Mouse (Mus musculus): ENCODE results near the gene Prm2. TPM values are rescaled to one million over a fixed set of nuclear protein-coding genes. Genes with fewer than 3 reads are reported as not detected.

Gene Prm2
- total RNA-seq, 1 experiment from 2014 or later: not detected

DNA sequence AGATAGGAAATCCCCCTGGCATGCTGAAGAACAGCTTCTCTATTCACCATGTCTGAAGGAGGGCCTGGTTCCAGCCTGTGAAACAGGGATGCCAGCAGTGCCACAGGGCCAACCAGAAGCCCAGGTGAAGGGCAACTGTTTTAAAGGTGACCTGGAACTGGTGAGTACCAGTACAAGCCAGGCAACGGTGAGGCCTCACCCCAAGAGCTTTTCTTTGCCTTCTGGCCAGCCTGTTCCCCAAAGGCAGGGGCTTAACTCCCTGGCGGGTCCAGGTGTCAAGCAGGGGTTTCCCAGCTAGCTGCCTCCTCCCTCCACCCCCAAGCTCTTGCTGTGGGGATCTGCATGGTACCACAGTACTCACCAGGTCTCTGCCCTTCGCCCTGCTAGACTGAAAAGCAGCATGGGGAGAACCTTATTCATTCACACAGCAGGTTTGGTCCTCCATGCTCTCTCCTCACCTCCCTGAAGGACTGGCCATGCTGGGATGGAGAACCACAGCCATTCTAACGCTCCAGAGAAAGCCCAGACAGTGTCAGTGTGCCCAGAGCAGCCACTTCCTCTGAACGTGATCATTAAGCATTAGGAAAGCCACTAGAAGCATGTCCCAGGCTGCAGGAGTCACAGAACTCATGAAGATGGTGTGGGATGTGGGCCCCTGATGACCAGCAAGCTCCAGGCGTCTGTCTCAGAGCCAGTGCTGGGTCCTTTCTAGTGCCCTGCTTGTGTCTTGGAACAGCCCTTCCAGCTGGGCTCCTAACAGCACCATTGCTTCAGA is 13.4 kb downstream of the Prm2 start:
- no peak for ATAC-seq (ENCODE audit: extremely low read depth, insufficient number of reproducible peaks, low FRiP score, poor library complexity, severe bottlenecking)

DNA sequence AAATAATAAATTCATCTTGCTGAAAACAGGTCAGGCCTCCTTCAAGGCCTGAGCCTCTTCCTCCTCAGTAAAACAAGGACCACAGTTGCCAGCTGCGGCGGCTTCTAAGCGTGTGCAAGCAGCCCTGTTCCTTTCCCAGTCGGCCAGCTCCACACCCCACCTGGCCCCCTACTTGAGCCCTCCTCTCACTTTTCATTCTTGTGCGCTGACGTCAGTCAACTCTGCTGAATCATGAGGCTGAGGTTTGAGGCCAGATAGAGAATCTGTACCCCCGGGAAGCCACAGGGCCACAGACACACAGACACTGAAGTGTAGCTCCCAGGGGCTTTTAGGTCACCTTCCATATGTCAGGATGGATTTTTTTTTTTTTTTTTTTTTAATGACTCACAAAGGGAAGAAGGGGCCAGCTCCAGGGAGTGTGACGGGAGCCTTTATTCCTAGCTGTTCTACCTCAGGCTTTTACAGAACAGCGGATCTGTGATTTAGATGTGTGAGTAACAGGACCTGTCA is 14.0 kb downstream of the Prm2 start:
- no peak for ATAC-seq (ENCODE audit: extremely low read depth, insufficient number of reproducible peaks, low FRiP score, poor library complexity, severe bottlenecking)

DNA sequence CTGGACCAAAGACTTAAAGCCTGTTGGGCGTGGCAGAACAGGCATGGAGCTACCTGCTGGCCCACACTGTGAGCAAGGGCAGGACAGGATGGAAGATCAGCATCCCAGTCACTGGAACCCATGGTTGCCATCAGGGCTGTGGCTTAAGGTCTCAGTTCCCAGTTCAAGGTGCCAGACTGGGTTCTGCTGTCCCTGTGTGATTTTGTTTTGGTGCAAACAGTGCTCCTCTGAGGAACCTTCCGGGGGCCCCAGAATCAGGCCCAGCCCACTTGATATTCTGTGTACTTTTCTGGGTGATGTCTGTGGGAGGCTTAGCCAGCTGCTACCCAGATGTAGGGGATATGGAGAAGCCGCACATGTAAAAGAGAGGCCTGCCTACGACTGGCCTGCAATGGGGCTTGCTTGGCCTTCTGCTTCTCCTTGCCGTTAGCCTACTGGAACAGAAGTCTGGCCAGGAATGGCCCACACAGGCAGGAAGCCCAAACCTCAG is 15.3 kb downstream of the Prm2 start:
- ATAC-seq (ENCODE audit: extremely low read depth, insufficient number of reproducible peaks, low FRiP score, poor library complexity, severe bottlenecking): no peak

DNA sequence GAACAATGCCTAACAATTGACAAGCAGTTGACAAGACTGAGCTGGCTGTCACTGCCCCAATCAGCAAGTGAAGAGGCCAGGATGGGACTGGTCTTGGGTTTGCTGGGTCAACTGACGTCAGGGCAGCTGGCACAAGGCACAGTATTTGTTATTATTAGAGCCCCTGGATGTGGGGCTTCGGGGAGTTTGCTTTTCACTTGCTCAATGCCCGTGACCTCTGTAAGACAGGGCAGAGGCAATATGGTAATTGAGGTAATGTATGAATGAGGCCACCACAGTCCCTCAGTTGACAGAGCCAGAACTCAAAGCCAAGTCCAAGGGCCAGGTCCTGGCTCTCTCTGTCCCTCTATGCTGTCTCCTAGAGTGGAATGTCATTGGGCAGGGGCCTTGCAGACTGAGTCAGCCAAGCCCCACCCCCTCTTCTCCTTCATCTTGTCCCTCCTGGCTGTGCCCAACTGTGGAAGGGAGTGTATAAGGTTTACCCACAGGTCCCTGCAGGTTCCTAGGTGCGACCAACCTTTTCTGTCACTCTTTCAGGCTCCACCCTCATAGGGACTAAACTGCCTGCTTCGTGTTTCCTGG is 18.3 kb downstream of the Prm2 start:
- no peak for ATAC-seq (ENCODE audit: extremely low read depth, insufficient number of reproducible peaks, low FRiP score, poor library complexity, severe bottlenecking)

DNA sequence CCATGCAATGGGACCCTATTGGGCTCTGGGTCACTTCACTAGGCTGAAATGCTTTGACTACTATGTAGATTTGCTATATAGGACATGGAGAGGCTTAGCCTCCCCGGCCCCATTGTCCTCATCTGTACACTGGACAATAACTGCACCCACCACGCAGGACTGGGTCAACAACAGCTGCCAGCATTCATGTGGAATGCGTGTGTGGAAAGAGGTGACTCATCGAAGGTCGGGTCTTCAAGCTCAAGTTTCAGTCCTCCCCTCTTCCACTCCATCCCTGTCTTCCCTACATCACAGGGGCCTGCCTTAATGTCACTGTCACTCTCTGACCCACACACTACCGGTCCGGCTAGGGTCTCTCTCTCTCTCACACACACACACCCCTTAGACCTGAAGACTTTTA is 19.6 kb downstream of the Prm2 start:
- no peak for ATAC-seq (ENCODE audit: extremely low read depth, insufficient number of reproducible peaks, low FRiP score, poor library complexity, severe bottlenecking)

DNA sequence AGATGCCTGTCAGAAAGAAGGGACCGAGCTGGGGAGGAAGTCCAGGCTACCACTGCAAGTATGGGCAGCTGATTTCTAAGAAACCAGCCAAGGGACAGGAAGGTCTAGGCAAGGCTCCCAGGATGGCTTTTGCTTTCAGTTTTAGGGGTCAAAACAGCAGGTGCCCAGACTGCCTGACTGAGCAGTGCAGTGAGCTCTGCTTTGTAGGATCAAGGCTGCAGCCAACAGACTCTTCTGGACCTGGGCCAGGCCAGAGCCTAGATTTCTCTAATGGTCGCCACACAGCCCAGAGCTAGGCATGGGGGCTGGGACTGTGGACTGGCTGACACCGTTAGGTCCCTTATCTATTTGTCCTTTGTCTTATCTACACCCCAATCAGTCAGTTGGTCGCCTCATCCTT is 21.2 kb downstream of the Prm2 start:
- ATAC-seq (ENCODE audit: extremely low read depth, insufficient number of reproducible peaks, low FRiP score, poor library complexity, severe bottlenecking): no peak

DNA sequence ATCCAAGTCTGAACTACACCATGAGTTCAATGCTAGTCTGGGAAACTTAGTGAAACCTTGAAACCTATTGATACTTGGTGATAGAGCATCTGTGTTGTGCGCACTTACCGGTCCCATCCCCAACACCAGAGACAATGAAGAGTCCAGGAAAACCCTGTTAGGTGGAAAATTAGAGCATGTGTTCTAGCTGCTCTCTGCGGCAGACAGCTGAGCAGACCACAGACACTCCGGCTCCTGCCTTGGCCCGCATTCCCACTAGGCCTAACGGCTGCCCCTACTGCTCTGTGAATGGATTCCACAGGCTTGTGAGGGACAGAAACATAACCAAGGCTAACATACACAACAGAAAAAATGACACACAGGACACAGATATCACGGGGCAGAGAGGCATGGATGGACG is 22.4 kb downstream of the Prm2 start:
- ATAC-seq (ENCODE audit: extremely low read depth, insufficient number of reproducible peaks, low FRiP score, poor library complexity, severe bottlenecking): no peak

DNA sequence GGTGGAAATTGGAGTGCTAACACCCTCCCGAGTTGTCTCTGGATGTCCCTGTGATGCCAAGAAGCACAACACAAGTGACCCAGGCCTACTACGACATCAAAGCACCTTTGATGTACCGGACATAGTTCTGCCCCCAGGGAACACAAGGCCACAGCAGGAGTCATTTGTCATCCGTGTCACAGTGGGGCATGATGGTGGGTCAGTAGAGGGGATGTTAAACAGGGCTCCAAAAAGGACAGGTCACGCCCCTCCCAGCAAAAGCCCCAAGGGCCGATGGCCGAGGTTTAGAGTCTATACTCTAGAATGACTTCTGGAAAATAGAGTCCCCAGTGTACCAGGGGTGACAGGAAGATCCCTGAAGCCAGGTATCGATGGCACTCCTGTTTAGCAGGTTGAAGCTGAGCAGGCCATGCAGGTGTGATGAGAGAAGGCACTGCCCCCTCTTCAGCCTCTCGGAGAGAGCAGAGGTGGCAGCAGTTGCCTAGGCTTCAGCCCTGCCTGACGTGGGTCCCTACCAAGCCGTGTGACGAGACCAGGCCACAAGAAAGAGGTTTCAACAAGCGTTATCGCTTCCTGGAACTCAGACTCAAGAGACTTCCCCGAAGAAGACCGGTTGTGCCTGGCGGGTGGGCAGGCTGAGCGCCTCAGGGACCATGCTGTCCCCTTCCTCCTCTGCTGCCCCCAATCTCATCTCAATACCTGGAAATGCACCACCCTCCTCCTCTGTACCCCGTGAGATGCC is 24.0 kb downstream of the Prm2 start:
- ATAC-seq (ENCODE audit: extremely low read depth, insufficient number of reproducible peaks, low FRiP score, poor library complexity, severe bottlenecking): peak; percentile 44; the same call in 1 of the 2 replicates

DNA sequence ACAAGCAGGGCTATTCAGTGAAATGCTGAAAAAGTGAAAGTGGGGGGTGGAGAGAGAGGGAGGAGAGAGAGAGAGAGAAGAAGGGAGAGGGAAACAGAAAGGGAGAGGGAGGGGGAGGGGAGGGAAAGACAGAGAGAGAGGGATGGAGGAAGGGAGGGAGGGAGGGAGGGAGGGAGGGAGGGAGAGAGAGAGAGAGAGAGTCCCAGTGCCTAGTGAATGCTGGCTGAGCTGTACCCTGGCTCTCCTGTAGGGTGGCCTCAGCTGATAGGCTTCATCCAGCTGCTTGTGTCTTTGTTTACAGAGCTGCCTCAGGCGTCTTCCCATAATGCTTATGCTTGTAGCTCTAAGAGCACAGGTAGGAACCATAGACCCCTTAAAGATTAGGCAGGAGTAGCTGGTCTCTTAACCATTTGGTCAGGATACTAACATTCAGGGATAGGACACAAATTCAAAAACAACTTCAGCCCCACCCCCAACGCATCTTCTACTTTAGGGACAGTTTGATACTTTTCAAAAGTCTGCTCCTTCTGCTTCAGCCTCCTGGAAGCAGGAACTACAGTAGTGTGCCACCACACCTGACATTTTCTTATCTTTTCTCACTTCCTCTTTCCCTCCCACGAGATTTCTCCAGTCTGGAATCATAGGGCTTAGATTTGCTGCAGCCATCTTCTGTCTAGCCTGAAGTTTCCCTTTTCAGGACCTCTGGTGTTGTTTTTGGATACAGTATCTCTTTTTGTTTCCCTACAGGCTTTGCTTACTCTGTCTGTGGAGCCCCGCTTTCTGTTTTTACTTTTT is 25.2 kb downstream of the Prm2 start:
- ATAC-seq (ENCODE audit: extremely low read depth, insufficient number of reproducible peaks, low FRiP score, poor library complexity, severe bottlenecking): no peak

DNA sequence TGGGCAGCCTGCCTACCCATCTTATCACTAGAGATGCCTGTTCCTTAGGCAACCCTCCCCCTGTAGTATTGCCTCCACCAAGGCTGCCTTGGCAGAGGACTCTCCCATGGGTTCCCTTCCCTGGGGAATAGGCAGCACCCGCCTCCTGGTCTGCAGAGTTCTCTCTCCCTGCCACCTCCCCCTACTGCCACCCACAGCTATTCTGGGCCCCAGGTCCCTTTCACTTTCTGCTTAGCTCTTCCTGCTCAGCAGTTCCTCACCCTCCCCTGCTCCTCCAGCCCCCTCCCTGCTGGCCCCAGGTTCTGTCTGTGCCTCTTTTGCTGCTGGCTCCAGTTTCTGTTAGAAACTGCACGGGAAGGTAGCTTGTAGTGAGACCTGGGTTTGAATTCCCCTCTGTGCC is 26.3 kb downstream of the Prm2 start:
- ATAC-seq (ENCODE audit: extremely low read depth, insufficient number of reproducible peaks, low FRiP score, poor library complexity, severe bottlenecking): peak; percentile 54

DNA sequence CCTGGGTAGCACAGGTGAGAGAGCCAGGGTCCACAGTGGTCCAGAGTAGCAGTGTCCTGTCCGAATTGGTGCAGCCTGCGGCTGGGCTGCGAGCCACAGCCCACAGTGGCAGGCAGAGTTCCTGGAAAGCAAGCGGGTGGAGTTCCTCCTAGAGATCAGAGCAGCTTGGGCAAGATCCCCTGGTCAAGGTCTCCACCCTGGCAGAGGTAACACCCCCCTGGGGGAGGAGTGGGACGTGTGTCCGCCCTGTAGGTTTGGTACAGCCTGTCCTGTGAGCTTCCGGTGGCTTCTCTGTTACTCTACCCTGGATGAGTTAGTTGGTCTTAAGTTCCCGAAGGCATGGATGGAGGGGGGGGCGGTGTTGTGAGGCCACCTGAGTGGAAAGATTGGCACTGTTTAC is 27.1 kb downstream of the Prm2 start:
- peak; percentile 31; the same call in 1 of the 2 replicates for ATAC-seq (ENCODE audit: extremely low read depth, insufficient number of reproducible peaks, low FRiP score, poor library complexity, severe bottlenecking)

DNA sequence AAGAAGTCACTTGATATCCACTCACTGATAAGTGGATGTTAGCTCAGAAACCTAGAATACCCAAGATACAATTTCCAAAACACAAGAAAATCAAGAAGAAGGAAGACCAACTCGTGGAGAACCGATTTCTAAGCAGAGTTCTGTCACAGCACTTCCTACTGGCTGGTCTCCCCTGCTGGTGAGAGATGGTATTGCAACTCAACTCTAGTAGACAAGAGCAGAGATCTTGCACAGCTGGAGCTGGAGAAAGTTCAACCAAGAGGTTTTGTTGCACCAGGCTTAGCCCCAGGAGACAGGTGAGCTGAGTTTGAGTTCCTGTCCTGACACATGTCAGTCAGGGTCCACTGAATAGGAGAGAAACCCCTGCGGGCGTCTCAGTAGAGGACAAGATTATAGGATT is 28.8 kb downstream of the Prm2 start:
- peak; percentile 50 for ATAC-seq (ENCODE audit: extremely low read depth, insufficient number of reproducible peaks, low FRiP score, poor library complexity, severe bottlenecking)

DNA sequence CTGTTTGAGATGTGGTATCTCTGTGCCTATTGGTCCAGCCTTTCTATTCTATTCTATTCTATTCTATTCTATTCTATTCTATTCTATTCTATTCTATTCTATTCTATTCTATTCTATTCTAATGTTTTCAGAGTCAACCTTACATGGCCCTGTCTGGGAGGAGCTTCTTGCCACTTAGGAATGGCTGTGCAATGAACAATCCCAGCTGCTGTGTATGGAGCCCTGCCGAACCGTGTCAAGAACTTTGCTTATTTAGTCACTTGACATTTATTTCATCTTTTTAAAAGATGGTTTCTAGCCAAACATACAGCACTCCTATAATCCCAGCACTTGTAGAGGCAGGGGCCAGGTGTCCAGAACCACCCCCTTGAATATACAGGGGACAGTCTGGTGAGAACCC is 31.6 kb downstream of the Prm2 start:
- ATAC-seq (ENCODE audit: extremely low read depth, insufficient number of reproducible peaks, low FRiP score, poor library complexity, severe bottlenecking): no peak

DNA sequence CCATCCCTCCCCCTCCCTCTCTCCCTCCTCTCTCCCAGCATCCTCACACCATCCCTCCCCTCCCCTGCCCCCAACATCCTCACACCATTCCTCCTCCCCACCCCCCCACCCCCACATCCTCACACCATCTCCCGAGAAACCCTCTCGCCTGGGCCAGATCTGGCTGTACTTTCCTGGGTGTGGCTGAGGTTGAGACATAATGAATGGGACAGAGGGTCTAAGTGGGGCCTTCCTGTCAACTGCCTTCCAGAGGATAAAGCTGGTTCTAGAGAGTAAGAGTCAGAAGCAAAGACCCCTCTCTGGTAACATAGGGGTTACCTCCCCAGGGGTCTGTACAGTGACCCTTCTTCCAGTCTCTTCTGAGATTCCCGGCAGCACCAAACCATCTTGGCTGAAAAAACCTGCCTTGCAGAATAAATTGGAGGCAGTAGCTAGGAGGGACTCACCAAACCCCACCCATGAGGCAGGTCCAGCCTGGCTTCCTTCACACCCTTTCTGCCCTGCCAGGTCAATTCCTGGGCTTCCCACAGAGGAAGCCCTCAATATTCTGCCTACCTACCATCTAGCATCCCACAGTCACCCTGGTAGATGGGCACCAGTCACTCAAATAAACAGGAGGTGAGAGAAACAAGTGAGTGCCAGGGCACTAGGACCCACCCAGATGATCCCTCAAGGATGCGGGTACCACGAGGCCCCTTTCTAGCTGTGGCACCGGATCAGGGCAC is 32.2 kb downstream of the Prm2 start:
- no peak for ATAC-seq (ENCODE audit: extremely low read depth, insufficient number of reproducible peaks, low FRiP score, poor library complexity, severe bottlenecking)

DNA sequence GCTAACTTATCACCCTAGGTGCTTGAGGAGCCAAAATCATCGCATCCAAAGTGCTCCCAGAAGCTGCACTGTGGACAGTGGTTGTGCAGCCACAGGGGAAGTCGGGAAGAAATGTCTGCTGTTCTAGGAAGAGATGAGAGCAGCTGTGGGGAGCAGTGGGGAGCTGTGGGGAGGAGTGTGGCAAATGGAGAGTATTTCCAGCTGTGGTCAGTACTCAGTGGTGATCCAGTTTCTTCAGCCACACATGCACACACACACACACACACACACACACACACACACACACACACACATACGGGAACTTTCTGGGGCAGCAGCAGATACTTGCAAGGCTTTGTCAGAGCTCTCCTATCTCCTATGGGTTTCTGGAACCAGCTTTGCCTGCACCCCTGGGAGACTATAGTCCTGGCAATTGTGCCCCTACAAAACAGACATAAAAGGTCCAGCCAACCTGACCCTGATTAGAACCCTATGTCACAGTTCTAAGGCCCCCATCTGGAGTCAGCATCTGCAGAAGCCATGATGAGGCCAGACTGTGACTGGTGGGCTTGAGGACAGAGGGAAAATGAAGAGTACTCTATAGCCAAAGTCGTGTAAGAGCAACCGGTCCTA is 33.3 kb downstream of the Prm2 start:
- ATAC-seq (ENCODE audit: extremely low read depth, insufficient number of reproducible peaks, low FRiP score, poor library complexity, severe bottlenecking): no peak

DNA sequence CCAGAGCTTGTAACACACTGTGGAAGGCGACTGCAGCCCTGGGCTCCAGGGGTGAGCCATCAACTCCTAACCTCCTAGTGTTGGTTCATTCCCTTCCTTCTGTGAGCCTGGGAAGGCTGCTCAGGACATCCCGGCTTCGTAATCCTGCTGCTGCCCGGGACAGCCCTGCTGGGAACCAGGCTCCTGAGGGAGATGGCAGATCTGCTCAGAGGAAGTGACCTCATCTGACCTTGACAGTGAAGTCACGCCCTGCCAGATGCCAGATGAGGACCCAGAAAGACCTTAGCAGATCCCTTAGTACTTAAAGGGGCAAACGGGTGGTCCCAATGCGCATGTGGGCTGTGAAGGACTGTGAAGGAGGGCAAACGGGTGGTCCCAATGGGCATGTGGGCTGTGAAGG is 34.8 kb downstream of the Prm2 start:
- ATAC-seq (ENCODE audit: extremely low read depth, insufficient number of reproducible peaks, low FRiP score, poor library complexity, severe bottlenecking): no peak

DNA sequence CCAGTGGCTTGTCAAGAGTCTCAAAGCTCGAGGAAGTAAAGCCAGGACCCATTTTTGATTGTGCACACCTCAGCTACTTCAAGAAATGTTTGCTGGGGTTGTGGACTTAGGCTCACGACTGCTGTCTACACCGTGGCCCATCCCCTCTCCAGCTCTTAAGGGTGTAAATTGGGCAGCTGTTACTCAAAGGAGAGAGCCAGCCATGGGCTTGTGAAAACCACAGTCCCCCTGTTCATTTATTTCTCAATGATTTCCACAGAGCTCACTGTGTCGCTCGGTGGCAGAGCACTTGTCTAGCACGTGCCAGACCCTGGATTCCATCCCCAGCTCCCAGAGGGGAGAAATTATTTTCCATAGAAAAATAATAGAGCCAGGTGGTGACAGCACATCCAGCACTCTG is 39.8 kb downstream of the Prm2 start:
- ATAC-seq (ENCODE audit: extremely low read depth, insufficient number of reproducible peaks, low FRiP score, poor library complexity, severe bottlenecking): no peak

Data from neutrophil, adult 5-6 weeks (primary cell).